Comparison of ENCODE assay signal across 32 mouse cellular contexts in the genomic region with DNA sequence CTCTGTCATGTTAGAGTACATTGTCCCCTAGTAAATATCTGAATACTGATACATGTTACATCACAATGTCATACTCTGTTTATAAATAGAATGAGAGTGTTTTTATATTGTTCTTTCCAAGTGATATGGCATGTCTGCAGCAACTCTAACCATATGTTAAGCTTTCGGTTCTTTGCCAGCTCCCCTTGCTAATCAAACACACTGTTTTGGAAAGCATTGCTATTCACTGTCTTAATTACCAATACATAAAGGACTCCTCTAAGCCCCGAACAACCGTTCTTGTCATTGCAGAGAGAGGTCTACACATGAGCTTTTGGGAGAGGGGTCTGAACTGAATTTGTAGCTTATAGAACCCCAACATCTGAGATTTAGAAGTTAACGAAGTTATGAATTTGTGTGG.
"Had no signal": no experiment of that assay in that cellular context is flagged by ENCODE, and none has a peak within 500 bp of the region (broad histone marks: within the 10 kb centered on the region; RNA-seq: fewer than 3 reads in every experiment).

No protein-coding gene starts in this region.

- H3K27me3 ChIP-seq: limb, embryonic 12.5 days; limb, embryonic 13.5 days; limb, embryonic 15.5 days; liver, embryonic 12.5 days; liver, embryonic 13.5 days; liver, embryonic 15.5 days; lung, embryonic 15.5 days; megakaryocyte, embryonic 14.5 days; midbrain, embryonic 12.5 days; midbrain, embryonic 13.5 days; midbrain, embryonic 15.5 days; neural tube, embryonic 12.5 days had no signal

- H3K4me1 ChIP-seq: liver, embryonic 12.5 days; liver, embryonic 13.5 days; liver, embryonic 15.5 days; lung, embryonic 15.5 days; megakaryocyte, embryonic 14.5 days had no signal

- H3K27ac ChIP-seq: limb, embryonic 10.5 days; limb, embryonic 12.5 days; limb, embryonic 13.5 days; limb, embryonic 15.5 days; liver, embryonic 12.5 days; liver, embryonic 13.5 days; liver, embryonic 14.5 days; liver, embryonic 15.5 days; lung, embryonic 15.5 days; macrophage; midbrain, embryonic 10.5 days; midbrain, embryonic 12.5 days; midbrain, embryonic 13.5 days; midbrain, embryonic 15.5 days; neural tube, embryonic 12.5 days had no signal

- H3K4me3 ChIP-seq: limb, embryonic 10.5 days; limb, embryonic 12.5 days; limb, embryonic 13.5 days; limb, embryonic 15.5 days; liver, embryonic 12.5 days; liver, embryonic 13.5 days; liver, embryonic 15.5 days; lung, embryonic 15.5 days; megakaryocyte, embryonic 14.5 days; midbrain, embryonic 10.5 days; midbrain, embryonic 12.5 days; midbrain, embryonic 13.5 days; midbrain, embryonic 15.5 days; myocyte; neural tube, embryonic 12.5 days had no signal

- DNase-seq: left cerebral cortex, postnatal 4 days; liver; liver, embryonic 13.5 days; liver, postnatal 0 days; lung, adult 18-20 months; lung, adult 2 months; lung, embryonic 14.5 days; lung, postnatal 10 days; lung, postnatal 14 days; lung, postnatal 36 days; lung, postnatal 4 days; midbrain, embryonic 14.5 days had no signal

- H3K36me3 ChIP-seq: limb, embryonic 10.5 days; limb, embryonic 12.5 days; limb, embryonic 13.5 days; limb, embryonic 15.5 days; liver, embryonic 12.5 days; liver, embryonic 13.5 days; liver, embryonic 15.5 days; lung, embryonic 15.5 days; midbrain, embryonic 10.5 days; midbrain, embryonic 12.5 days; midbrain, embryonic 13.5 days; midbrain, embryonic 15.5 days; neural tube, embryonic 12.5 days had no signal

- H3K4me2 ChIP-seq: limb, embryonic 12.5 days; limb, embryonic 13.5 days; limb, embryonic 15.5 days; liver, embryonic 11.5 days; liver, embryonic 12.5 days; liver, embryonic 13.5 days; liver, embryonic 15.5 days; lung, embryonic 14.5 days; lung, embryonic 15.5 days; midbrain, embryonic 11.5 days; midbrain, embryonic 12.5 days; midbrain, embryonic 13.5 days; midbrain, embryonic 15.5 days; neural tube, embryonic 12.5 days had no signal

- H3K9me3 ChIP-seq: limb, embryonic 10.5 days; limb, embryonic 12.5 days; limb, embryonic 13.5 days; limb, embryonic 15.5 days; liver, embryonic 12.5 days; liver, embryonic 13.5 days; liver, embryonic 15.5 days; lung, embryonic 15.5 days; megakaryocyte, embryonic 14.5 days; midbrain, embryonic 10.5 days; midbrain, embryonic 12.5 days; midbrain, embryonic 13.5 days; midbrain, embryonic 15.5 days; neural tube, embryonic 12.5 days had no signal

- ATAC-seq: liver, embryonic 12.5 days; liver, postnatal 0 days; lung, postnatal 0 days; midbrain, embryonic 13.5 days; midbrain, embryonic 15.5 days; midbrain, embryonic 16.5 days had no signal

- H3K9ac ChIP-seq: limb, embryonic 12.5 days; limb, embryonic 13.5 days; limb, embryonic 15.5 days; liver, embryonic 12.5 days; liver, embryonic 13.5 days; liver, embryonic 14.5 days; liver, embryonic 15.5 days; liver, postnatal 0 days; lung, embryonic 14.5 days; lung, embryonic 15.5 days; midbrain, embryonic 12.5 days; midbrain, embryonic 13.5 days; midbrain, embryonic 15.5 days; neural tube, embryonic 12.5 days had no signal
